Mouse (Mus musculus): ENCODE data around the gene Sel1l. TPM values are rescaled to one million over a fixed set of nuclear protein-coding genes. Genes with fewer than 3 reads are reported as not detected.
"Not testable (repeated sequence)": the region's sequence is repeated elsewhere in the genome, so short reads cannot be mapped to it uniquely, and the experiment has no call there.

Gene Sel1l
- total RNA-seq, 2 experiments from 2014 or later, result 152 to 167 TPM

GRCm38 (mm10) chr12:91820461-91820860 lies 28.5 kb downstream of the Sel1l start:
- no peak for DNase-seq (ENCODE audit: extremely low spot score in 1 of 2, low spot score in 1 of 2)

- no peak for DNase-seq (ENCODE audit: extremely low spot score in 1 of 2, low spot score in 1 of 2)
Measured at GRCm38 (mm10) chr12:91818726-91819125, 30.2 kb downstream of the Sel1l start.

GRCm38 (mm10) chr12:91815990-91816389 lies 33.0 kb downstream of the Sel1l start:
- peak; percentile 24 to 54 for DNase-seq (ENCODE audit: extremely low spot score in 1 of 2, low spot score in 1 of 2)

GRCm38 (mm10) chr12:91815552-91815951 lies 33.4 kb downstream of the Sel1l start:
- DNase-seq (ENCODE audit: extremely low spot score in 1 of 2, low spot score in 1 of 2), result no peak

GRCm38 (mm10) chr12:91808911-91809310 lies 40.0 kb downstream of the Sel1l start:
- DNase-seq (ENCODE audit: extremely low spot score in 1 of 2, low spot score in 1 of 2), result no peak

GRCm38 (mm10) chr12:91807761-91808160 lies 41.2 kb downstream of the Sel1l start:
- no peak for DNase-seq (ENCODE audit: extremely low spot score in 1 of 2, low spot score in 1 of 2)

GRCm38 (mm10) chr12:91807095-91807494 lies 41.9 kb downstream of the Sel1l start:
- no peak for DNase-seq (ENCODE audit: extremely low spot score in 1 of 2, low spot score in 1 of 2)

GRCm38 (mm10) chr12:91804262-91804661 lies 44.7 kb downstream of the Sel1l start:
- DNase-seq (ENCODE audit: extremely low spot score in 1 of 2, low spot score in 1 of 2), result no peak

- no peak for DNase-seq (ENCODE audit: extremely low spot score in 1 of 2, low spot score in 1 of 2)
Measured at GRCm38 (mm10) chr12:91803207-91803932, 45.6 kb downstream of the Sel1l start.

- DNase-seq (ENCODE audit: extremely low spot score in 1 of 2, low spot score in 1 of 2), result no peak
Measured at GRCm38 (mm10) chr12:91802586-91803206, 46.3 kb downstream of the Sel1l start.

GRCm38 (mm10) chr12:91800861-91801385 lies 48.0 kb downstream of the Sel1l start:
- DNase-seq (ENCODE audit: extremely low spot score in 1 of 2, low spot score in 1 of 2), result no peak

GRCm38 (mm10) chr12:91799821-91800335 lies 49.1 kb downstream of the Sel1l start:
- no peak for DNase-seq (ENCODE audit: extremely low spot score in 1 of 2, low spot score in 1 of 2)

- no peak for DNase-seq (ENCODE audit: extremely low spot score in 1 of 2, low spot score in 1 of 2)
Measured at GRCm38 (mm10) chr12:91799379-91799773, 49.6 kb downstream of the Sel1l start.

- no peak for DNase-seq (ENCODE audit: extremely low spot score in 1 of 2, low spot score in 1 of 2)
Measured at GRCm38 (mm10) chr12:91798720-91799378, 50.1 kb downstream of the Sel1l start.

- no peak for DNase-seq (ENCODE audit: extremely low spot score in 1 of 2, low spot score in 1 of 2)
Measured at GRCm38 (mm10) chr12:91796774-91797173, 52.2 kb downstream of the Sel1l start.

GRCm38 (mm10) chr12:91793266-91793665 lies 55.7 kb downstream of the Sel1l start:
- no peak for DNase-seq (ENCODE audit: extremely low spot score in 1 of 2, low spot score in 1 of 2)

- DNase-seq (ENCODE audit: extremely low spot score in 1 of 2, low spot score in 1 of 2), result no peak
Measured at GRCm38 (mm10) chr12:91791822-91792221, 57.1 kb downstream of the Sel1l start.

- DNase-seq (ENCODE audit: extremely low spot score in 1 of 2, low spot score in 1 of 2), result peak; percentile 50 to 68
Measured at GRCm38 (mm10) chr12:91789801-91790200, 59.2 kb downstream of the Sel1l start.

- not testable (repeated sequence) for DNase-seq (ENCODE audit: extremely low spot score in 1 of 2, low spot score in 1 of 2)
Measured at GRCm38 (mm10) chr12:91788446-91788845, 60.5 kb downstream of the Sel1l start.

GRCm38 (mm10) chr12:91787959-91788437 lies 61.0 kb downstream of the Sel1l start, which contains the start of gene Ston2:
Gene Ston2, minus strand, starts transcription at chr12:91788387.
- no peak for DNase-seq (ENCODE audit: extremely low spot score in 1 of 2, low spot score in 1 of 2)

- no peak for DNase-seq (ENCODE audit: extremely low spot score in 1 of 2, low spot score in 1 of 2)
Measured at GRCm38 (mm10) chr12:91786355-91786754, 62.6 kb downstream of the Sel1l start.

All from layer of hippocampus, postnatal 25 days (tissue).